Mouse (Mus musculus): ENCODE results near the gene Zfp385b. TPM values are rescaled to one million over a fixed set of nuclear protein-coding genes. Genes with fewer than 3 reads are reported as not detected.

Zfp385b gene
- total and polyA plus RNA-seq, 3 experiments, result not detected

DNA sequence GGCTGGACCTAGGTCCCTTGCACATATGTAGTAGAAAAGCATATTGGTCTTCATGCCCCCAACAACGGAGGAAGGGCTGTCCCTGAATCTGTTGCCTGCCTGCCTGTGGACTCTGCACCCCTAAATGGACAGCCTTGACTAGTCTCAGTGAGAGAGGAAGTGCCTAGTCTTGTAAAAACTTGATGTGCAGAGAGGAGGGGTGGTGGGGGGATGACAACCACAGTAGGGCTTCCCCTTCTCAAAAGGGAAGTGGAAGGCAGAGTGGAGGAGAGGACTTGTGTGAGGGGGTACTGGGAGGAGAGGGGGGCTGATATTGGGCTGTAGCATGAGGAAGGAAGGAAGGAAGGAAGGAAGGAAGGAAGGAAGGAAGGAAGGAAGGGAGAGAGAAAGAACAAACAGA is 107.7 kb downstream of the Zfp385b start:
- no peak overlapping the region for H3K27ac ChIP-seq (ENCODE audit: insufficient read depth, low read depth)
- dilution Hi-C loops (cut with MboI; ENCODE audit: extremely low pct_ligation_motif_present, extremely low pct_unique_long_range_greater_than_20kb, low sequenced_read_pairs) (no loop called here), in situ Hi-C loops (cut with MboI; ENCODE audit: low pct_ligation_motif_present, low pct_unique_long_range_greater_than_20kb, low sequenced_read_pairs) (loop anchor here (25.0 kb wide), 1 partner anchor 649 kb away; no protein-coding TSS in a partner anchor)
- TF ChIP-seq JUND (conservative IDR thresholded peaks at IDR 0.05; ENCODE audit: low read depth, low read length), result no peak
- TF ChIP-seq SMC3 (IDR thresholded peaks at IDR 0.05; ENCODE audit: low read depth, low read length), result no peak
- no peak for TF ChIP-seq ETS1 (conservative IDR thresholded peaks at IDR 0.05; ENCODE audit: low read depth, low read length)
- TF ChIP-seq MXI1 (IDR thresholded peaks at IDR 0.05; ENCODE audit: low read depth, low read length), result no peak
- TF ChIP-seq GABPA (IDR thresholded peaks at IDR 0.05; ENCODE audit: insufficient replicate concordance, low read depth, low read length), result no peak
- no peak for TF ChIP-seq MAZ (IDR thresholded peaks at IDR 0.05; ENCODE audit: low read depth, low read length)
- TF ChIP-seq MAFK (IDR thresholded peaks at IDR 0.05; ENCODE audit: insufficient replicate concordance, low read length), result no peak
- TF ChIP-seq MAX (IDR thresholded peaks at IDR 0.05; ENCODE audit: low read length), result no peak
- no peak for TF ChIP-seq E2F4 (IDR thresholded peaks at IDR 0.05; ENCODE audit: insufficient replicate concordance, low read depth, low read length)
- H3K27me3 ChIP-seq (replicated peaks), result no peaks in the 10 kb centered on the region
- H3K4me3 ChIP-seq (replicated peaks in 1 of 3; ENCODE audit: low read depth in 2 of 3, low read length in 2 of 3, poor library complexity in 1 of 3), result no peak overlapping the region
- peaks cover 42% of the 10 kb centered on the region for H3K9me3 ChIP-seq (replicated peaks; ENCODE audit: low read length)
- H3K9ac ChIP-seq (ENCODE audit: insufficient read depth, low read depth), result no peak overlapping the region
- DNase-seq (ENCODE audit: extremely low read depth), result no peak
- no peaks in the 10 kb centered on the region for H3K4me1 ChIP-seq (ENCODE audit: control insufficient read depth in 1 of 2, insufficient read depth in 2 of 2)
- H3K79me2 ChIP-seq (replicated peaks; ENCODE audit: control insufficient read depth, extremely low read depth, insufficient read depth, poor library complexity, severe bottlenecking), result no peaks in the 10 kb centered on the region
- no peaks in the 10 kb centered on the region for H3K36me3 ChIP-seq (replicated peaks in 1 of 2; ENCODE audit: control insufficient read depth in 1 of 2, insufficient read depth in 1 of 2, low read length in 1 of 2)
- H3K4me2 ChIP-seq (ENCODE audit: insufficient read depth, low read depth, poor library complexity, severe bottlenecking), result no peak overlapping the region

- TF ChIP-seq CTCF (conservative IDR thresholded peaks at IDR 0.05 in 1 of 2, IDR thresholded peaks at IDR 0.05 in 1 of 2; ENCODE audit: low read depth in 2 of 2, low read length in 2 of 2) (peak; percentile 35 to 77; a peak in 3 of 4 replicates), NRF1 (IDR thresholded peaks at IDR 0.05; ENCODE audit: low read depth, low read length) (no peak), SMC3 (IDR thresholded peaks at IDR 0.05; ENCODE audit: low read depth, low read length) (peak; percentile 68), ZNF384 (IDR thresholded peaks at IDR 0.05; ENCODE audit: low read depth, low read length) (no peak), NELFE (IDR thresholded peaks at IDR 0.05; ENCODE audit: low read depth, low read length) (no peak), BHLHE40 (IDR thresholded peaks at IDR 0.05; ENCODE audit: low read depth, low read length) (0 out of 2 replicates have a peak, but pooled peaks have one; percentile 21), RAD21 (IDR thresholded peaks at IDR 0.05; ENCODE audit: low read depth, low read length) (peak; percentile 80)
- peak; percentile 0 for DNase-seq (ENCODE audit: extremely low read depth)
- no peak overlapping the region for H3K9ac ChIP-seq (ENCODE audit: insufficient read depth, low read depth)
- no peaks in the 10 kb centered on the region for H3K27me3 ChIP-seq (replicated peaks)
- peak overlapping the region; percentile 50; the same call in 1 of the 2 replicates for H3K4me2 ChIP-seq (ENCODE audit: insufficient read depth, low read depth, poor library complexity, severe bottlenecking)
- H3K27ac ChIP-seq (ENCODE audit: insufficient read depth, low read depth), result no peak overlapping the region
- in situ Hi-C loops (cut with MboI; ENCODE audit: low pct_ligation_motif_present, low pct_unique_long_range_greater_than_20kb, low sequenced_read_pairs) (loop anchor here (10.0 to 25.0 kb wide), 2 partner anchors 647 to 744 kb away; no protein-coding TSS in a partner anchor), dilution Hi-C loops (cut with MboI; ENCODE audit: extremely low pct_ligation_motif_present, extremely low pct_unique_long_range_greater_than_20kb, low sequenced_read_pairs) (no loop called here)
- H3K9me3 ChIP-seq (replicated peaks; ENCODE audit: low read length), result peaks cover 50% of the 10 kb centered on the region
- H3K36me3 ChIP-seq (replicated peaks in 1 of 2; ENCODE audit: control insufficient read depth in 1 of 2, insufficient read depth in 1 of 2, low read length in 1 of 2), result no peaks in the 10 kb centered on the region
- H3K79me2 ChIP-seq (replicated peaks; ENCODE audit: control insufficient read depth, extremely low read depth, insufficient read depth, poor library complexity, severe bottlenecking), result no peaks in the 10 kb centered on the region
- H3K4me3 ChIP-seq (replicated peaks in 1 of 3; ENCODE audit: low read depth in 2 of 3, low read length in 2 of 3, poor library complexity in 1 of 3), result no peak overlapping the region
- H3K4me1 ChIP-seq (ENCODE audit: control insufficient read depth in 1 of 2, insufficient read depth in 2 of 2), result no peaks in the 10 kb centered on the region
These were observed 110.1 kb downstream of the Zfp385b start for GRCm38 (mm10) chr2:77709206-77709794.

Data from CH12.LX (cell line).